Mouse (Mus musculus) megakaryocyte, embryonic 14.5 days (primary cell): Measurements from ENCODE around the gene Irx1.

Source experiments
- FLI1 ChIP-seq: IDR thresholded peaks from 2 replicates; pipeline ENCODE4 v1.6.1; 2012; ENCODE audit warnings: low read length, inconsistent platforms, mixed read lengths
- GATA1 ChIP-seq: IDR thresholded peaks from 3 replicates; pipeline ENCODE4 v1.6.1; 2012; ENCODE audit warnings: mixed read lengths, low read length, inconsistent platforms, borderline replicate concordance

GRCm38 (mm10) chr13:71960277-71960672 is 3.2 kb downstream of the Irx1 start:
- TF ChIP-seq GATA1 (no peak), FLI1 (no peak)
